ENCODE assay signal across 16 mouse cellular contexts in genomic region chr13:38333496-38333895, GRCm38 (mm10). TPM values are rescaled to one million over a fixed set of nuclear protein-coding genes. Genes with fewer than 3 reads are reported as not detected.
"Had no signal": no experiment of that assay in that cellular context is flagged by ENCODE, and none has a peak within 500 bp of the region (broad histone marks: within the 10 kb centered on the region; RNA-seq: fewer than 3 reads in every experiment).

No protein-coding gene starts in this region.

- ATAC-seq: liver, postnatal 0 days; midbrain, embryonic 15.5 days had no signal

- H3K9me3 ChIP-seq: liver, embryonic 13.5 days; midbrain, embryonic 15.5 days had no signal

- DNase-seq: kidney, adult 11 months; kidney, postnatal 36 days; layer of hippocampus, adult 9-11 months; liver; liver, embryonic 13.5 days; liver, postnatal 0 days; thymus, postnatal 4 days had no signal

- H3K36me3 ChIP-seq: limb, embryonic 12.5 days; liver, embryonic 13.5 days; midbrain, embryonic 15.5 days; neural tube, embryonic 12.5 days had no signal

- H3K4me2 ChIP-seq: limb, embryonic 12.5 days; liver, embryonic 13.5 days; midbrain, embryonic 11.5 days; midbrain, embryonic 15.5 days; neural tube, embryonic 12.5 days had no signal

- H3K4me1 ChIP-seq: limb, embryonic 12.5 days; liver, embryonic 13.5 days; megakaryocyte, embryonic 14.5 days; midbrain, embryonic 15.5 days; neural tube, embryonic 12.5 days had no signal

- H3K4me3 ChIP-seq: limb, embryonic 12.5 days; liver, embryonic 13.5 days; megakaryocyte, embryonic 14.5 days; midbrain, embryonic 15.5 days; neural tube, embryonic 12.5 days had no signal

- H3K9ac ChIP-seq: limb, embryonic 12.5 days; liver, embryonic 13.5 days; liver, postnatal 0 days; midbrain, embryonic 15.5 days; neural tube, embryonic 12.5 days had no signal

- H3K27me3 ChIP-seq: limb, embryonic 12.5 days; liver, embryonic 13.5 days; midbrain, embryonic 15.5 days; neural tube, embryonic 12.5 days had no signal

- H3K27ac ChIP-seq: limb, embryonic 12.5 days; liver, embryonic 13.5 days; macrophage; midbrain, embryonic 15.5 days; neural tube, embryonic 12.5 days; stomach, postnatal 0 days had no signal

RNA-seq across cellular contexts. Expression of gene Bmp6, which starts 11.4 kb away (rescaled TPM):
- total RNA-seq: monocyte, adult 5-6 weeks; neutrophil, adult 5-6 weeks had no signal
- polyA plus RNA-seq: macrophage had no signal
